Mouse (Mus musculus) G1E (cell line): Measurements from ENCODE around the gene Ccnt1.

ENCODE experiments used
- CTCF ChIP-seq: IDR thresholded peaks from 2 replicates; pipeline ENCODE4 v1.5.1; 2012; ENCODE audit warnings: low read depth, low read length, inconsistent platforms, mixed read lengths
- GATA1 ChIP-seq: IDR thresholded peaks from 2 replicates; pipeline ENCODE4 v1.6.1; 2012; ENCODE audit warnings: borderline replicate concordance, low read length, inconsistent platforms, mixed read lengths
- POLR2AphosphoS5 ChIP-seq: IDR thresholded peaks from 2 replicates; pipeline ENCODE4 v1.6.1; 2012; ENCODE audit warnings: low read depth, low read length, inconsistent platforms; ENCODE audit not compliant: insufficient replicate concordance
- TAL1 ChIP-seq: conservative IDR thresholded peaks from 2 replicates; pipeline ENCODE4 v1.6.1; 2012; ENCODE audit warnings: low read depth, low read length, inconsistent platforms, mixed read lengths

DNA sequence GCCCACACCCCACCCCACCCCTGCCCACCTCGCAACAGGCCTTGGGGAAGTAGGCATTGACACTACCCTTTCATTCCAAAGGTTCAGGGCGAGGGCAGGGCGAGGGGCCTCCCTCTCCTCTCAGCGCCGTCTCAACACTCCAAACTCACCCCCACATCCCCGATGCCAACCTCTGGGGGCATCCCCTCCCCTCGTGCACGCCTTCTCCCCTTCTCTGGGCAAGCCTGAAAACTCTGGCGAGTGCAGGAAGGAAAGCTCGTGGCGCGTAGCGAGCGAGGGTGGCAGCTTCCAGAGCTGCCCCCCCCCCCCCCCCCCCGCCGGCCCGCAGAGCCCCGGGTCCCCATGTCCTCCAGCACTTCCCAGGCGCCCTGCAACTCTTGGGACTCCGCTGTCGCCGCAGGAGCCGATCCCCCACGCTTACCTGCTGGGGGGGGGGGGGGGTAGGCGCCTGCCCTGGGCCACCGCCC is 38.1 kb upstream of the Ccnt1 start:
- TF ChIP-seq CTCF (no peak), TAL1 (no peak), GATA1 (no peak), POLR2AphosphoS5 (no peak)
